Mouse (Mus musculus): ENCODE results near the gene Plcd3.
A peak's percentile ranks its signal among the peaks of the same experiment; 100 is the strongest.

The Plcd3 gene

DNA sequence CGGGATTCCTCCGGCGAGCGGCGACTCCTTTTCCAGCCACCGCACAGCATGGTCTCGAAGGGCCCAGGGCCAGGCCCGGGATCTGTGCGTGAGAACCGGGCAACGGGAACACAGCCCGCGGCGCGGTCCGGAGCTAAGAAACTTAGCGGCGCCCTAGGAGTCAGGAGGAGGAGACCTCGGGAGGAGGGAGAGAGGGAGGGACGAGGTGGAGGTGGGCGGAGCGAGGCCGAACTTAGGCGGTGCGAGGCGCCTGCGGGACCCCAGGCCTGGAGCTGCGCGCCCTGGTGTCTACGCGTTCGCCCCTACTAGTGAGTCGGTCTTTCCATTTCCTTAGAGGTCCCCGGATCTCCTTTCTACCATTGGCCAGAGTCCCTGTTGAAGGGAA is at the start of gene Plcd3, which contains the start of gene Acbd4:
TSS of gene Plcd3 (minus strand) at position 178 of the 385 bp plus-strand sequence.
TSS of gene Acbd4 (plus strand) at position 202 of the 385 bp plus-strand sequence.
- DNase-seq (ENCODE audit: low read depth, low spot score), result no peak

DNA sequence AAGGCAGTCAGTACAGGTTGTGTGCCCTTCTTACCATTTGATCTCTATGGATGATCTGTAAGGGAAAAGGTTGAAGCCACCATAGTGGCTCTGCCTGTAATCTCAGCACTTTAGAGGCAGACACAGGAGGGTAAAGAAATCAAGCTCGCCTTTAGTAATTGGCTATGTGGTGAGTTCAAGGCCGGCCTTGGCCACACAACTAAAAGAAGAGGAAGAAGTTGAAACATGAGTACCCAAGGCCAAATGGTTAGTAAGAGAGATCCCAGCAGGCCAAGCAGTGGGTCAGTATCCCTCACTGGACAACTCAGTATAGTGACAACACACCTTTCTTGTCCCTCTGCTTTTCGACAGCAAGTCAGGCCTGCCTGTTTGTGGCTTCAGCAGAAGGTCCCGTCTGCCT is 48.3 kb upstream of the Plcd3 start:
- no peak for DNase-seq (ENCODE audit: low read depth, low spot score)

DNA sequence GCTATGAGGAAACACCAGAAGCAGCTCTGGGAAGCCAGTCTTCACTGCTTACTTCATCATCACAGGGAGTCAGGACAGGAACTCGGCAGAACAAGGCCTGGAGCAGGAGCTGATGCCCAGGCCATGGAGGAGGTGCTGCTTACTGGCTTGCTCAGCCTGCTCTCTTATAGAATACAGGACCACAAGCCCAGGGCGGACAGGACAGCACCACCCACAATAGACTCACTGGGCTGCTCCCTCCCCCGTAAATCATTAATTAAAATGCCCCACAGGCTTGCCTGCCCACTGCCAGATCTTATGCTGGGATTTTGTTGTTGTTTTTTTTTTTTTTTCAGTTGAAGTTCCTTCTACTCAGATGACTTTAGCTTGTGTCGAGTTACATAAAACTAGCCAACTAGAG is 46.3 kb upstream of the Plcd3 start:
- no peak for DNase-seq (ENCODE audit: low read depth, low spot score)

DNA sequence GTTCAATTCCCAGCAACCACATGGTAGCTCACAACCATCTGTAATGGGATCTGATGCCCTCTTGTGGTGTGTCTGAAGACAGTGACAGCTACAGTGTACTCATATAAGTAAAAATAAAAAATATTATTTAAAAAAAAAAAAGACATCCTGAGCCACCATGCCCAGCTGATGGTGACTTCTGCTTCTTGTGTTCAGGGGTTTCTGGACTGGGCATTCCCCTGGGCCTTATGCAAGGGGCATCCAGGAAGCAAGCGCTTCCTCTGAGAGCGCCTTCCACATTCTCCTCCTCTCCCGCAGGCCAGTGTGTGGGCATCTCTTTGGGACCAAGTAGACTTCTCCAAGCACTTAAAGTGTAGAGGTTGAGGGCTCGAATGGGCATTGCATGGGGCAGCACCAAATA is 44.9 kb upstream of the Plcd3 start:
- no peak for DNase-seq (ENCODE audit: low read depth, low spot score)

DNA sequence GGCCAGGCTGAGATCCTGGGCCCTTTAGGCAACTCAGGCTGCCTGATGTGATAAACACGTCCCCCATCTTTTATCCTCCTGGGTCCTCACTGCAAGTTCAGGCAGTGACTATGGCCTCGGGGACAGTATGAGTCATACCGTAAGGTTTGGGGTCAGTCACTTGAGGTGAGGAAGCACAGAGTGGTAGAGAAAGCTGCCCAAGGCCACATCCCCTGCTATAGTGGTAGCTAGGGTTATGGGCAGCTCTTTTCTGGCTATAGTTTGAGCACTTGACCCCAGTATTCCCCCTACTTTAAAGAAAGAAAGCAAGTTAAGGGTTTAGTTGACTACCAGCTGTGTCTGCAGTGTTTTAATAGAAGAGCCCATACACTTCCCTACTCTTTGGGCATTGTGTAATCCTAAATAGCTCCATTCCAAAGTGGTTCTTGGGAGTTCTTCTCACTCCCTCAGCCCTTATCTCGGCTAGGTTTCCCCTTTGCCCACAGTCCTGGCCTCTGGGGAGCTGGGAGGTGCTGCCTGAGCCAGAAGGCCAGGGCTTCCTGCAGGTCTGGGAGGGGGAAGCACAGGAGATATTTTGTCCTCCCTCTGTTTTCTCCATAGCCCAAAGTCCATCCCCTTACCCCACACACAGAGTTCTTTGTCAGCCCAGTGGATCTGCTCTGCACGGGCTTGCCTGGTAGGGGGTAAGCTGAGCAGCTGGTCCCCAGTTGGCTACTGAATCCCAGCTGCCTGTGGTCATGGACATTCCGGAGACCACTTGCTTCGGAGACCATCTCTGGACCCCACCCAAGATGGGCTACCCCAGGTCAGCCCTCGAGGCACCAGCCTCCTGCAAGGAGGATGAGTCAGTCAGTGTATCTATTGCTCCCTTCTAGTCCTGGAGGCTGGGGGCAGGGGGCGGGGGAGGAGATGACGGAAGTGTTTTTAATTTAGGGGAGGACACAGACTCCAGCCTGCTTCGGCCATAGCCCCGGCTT is 43.1 kb upstream of the Plcd3 start:
- DNase-seq (ENCODE audit: low read depth, low spot score), result no peak

DNA sequence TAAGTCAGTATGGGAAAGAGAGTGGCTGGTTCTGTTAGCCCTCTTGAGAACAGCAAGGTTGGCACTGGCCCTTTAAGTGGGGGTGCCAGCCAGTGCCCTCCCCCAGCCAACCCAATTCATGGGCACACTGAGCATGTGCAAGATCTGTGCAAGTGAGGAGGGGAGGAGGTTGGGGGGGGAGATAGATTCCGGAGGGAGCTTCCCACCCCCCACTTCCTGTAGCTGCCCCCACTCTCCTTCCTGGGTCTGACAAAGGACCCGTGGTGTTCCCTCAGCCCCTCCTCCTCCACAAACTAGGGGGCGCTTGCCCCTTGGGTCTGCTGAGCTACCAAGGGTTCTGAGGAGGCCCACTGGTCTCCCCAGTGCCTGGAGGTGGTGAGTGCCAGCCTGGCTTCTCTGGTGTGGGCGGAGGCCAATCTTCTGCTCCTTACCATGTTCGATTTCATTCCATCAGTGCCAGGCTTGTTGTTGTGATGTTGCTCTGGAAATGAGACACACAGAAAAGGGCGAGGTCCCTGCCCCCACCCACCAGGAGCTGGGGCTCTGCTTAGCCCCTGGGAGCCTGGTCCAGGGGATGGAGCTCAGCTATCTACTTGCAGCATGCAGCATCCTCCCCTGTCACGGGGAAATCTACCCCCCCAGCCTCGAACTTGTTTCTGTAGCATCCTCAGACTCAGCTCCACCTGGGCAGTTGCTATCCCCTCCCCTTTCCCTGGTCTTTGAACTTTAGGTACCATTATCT is 41.2 kb upstream of the Plcd3 start:
- DNase-seq (ENCODE audit: low read depth, low spot score), result peak; percentile 94

DNA sequence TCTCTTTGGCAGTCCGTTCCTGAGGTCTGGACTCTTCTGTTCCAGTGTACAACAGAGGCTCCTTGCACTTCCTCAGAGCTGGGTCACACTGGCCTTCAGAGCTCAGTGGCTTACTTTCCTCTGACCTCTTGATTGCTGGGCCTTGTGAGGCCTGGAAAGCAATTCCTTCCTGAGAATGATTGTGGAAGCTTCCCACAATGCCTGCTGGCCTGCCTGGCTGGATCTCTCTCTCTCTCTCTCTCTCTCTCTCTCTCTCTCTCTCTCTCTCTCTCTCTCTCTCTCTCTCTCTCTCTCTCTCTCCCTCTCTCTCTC is 40.4 kb upstream of the Plcd3 start:
- DNase-seq (ENCODE audit: low read depth, low spot score), result no peak

DNA sequence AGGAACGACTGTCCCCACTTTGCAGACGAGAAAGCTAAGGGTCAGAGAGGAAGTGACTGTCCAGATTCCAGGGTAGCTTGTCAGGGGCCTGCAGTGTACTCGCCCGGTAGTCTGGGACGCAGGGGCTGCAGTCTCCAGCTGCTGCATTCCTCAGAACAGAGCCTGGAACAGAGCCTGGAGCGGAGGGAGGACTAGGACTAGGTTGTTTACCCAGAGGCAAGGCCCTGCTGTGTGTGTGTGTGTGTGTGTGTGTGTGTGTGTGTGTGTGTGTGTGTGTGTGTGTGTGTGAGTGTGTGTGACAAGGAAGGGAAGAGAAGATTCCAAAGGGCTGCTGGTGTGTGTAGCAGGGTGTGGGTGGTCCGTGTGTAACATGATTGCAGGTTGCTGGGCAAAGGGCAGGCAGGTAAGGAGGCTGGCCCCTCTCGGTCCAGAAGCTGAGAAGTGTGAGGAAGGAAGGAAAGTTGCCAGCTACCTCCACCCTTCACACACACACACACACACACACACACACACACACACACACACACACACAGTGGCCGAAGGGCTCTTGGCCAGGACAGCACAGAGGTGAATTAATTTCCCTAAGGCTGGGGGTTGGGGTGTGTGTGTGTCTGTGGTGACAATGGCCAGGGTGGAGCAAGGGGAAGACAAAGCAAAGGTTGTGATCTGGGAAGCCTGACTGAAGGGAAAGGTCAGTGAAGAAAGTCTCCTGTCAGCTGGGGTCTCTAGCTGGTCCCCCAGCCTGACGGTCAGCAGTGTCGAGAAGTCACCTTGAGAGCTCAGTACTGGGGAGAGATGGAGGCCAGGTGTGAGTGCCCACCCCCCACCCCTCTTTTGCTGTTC is 39.9 kb upstream of the Plcd3 start:
- DNase-seq (ENCODE audit: low read depth, low spot score), result no peak

DNA sequence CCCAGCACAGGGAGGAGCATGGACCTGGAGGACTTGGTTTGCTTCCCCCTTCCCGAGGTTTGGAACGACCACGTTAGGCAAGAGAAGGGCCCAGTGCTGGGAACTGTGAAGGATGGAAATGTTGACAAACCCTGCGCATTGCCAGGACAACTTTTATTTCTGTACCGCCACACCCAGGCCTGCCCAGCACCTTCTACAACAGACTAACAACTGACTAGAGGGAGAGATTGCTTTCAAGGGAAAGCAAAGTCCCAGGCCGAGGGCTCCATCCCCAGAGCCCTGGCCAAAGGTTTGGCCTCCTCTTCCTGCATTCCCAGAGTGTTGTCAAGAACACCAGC is 39.3 kb upstream of the Plcd3 start:
- DNase-seq (ENCODE audit: low read depth, low spot score), result no peak

DNA sequence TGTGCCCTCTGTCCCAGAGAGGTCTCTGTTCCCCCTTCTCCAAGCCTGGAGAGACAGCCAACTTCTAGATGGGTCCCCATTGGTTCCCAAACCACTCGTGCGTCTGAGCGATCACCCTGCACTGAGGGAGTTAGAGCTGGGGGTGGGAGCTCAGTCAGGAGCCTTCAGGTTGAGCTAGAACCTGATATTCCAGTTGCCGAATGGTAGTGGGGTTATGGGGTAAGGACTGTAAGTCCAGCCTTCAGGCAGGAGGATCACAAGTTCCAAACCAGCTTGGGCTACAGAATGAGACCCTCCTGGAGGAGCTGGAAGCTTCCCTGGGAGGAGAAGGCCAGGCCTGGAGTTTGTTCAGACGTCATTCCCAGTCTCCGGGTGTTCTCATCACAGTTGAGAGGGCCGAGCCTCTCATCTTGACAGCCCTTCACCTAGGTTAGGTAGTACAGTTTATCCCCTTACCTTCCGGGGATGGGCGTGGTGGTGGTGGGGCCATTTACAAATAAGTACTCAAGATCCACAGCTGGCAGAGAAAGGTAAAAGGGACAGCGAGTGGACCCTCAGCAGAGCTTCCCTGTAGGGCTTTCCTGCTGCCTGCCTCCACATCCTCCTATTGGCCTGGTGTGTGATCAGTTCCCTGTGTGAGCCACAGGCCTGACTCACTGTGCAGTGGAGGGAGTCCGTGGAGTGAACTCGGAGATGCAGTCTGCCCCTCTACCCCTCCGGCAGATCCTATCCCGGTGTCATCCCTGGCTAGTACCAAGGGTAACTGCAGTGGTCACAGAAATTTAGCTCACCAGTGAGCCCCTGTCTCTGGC is 38.7 kb upstream of the Plcd3 start:
- DNase-seq (ENCODE audit: low read depth, low spot score), result no peak

DNA sequence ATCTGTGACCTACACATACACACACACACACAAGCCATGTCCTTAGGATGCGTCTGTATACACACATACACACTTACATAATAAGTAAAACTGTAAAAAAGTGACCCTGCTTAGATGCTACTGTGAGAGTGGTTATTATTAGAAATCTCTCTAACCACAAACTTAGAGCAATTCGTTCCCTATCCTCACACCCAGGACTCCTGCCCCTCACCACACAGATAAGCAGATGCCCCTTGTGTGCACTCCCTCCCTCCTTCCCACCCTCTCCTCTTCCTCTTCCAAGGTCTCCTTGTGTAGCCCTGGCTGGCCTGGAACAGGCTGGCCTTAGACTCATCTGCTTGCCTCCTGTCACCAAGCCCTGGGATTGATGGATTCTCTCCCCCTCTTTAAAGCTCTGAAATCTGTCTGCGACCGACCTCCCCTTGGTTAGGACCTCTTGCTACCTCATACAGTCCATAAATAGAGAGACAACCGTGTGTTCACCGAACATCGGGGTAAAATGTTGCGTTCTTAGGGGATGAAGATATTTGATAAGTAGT is 34.6 kb upstream of the Plcd3 start:
- no peak for DNase-seq (ENCODE audit: low read depth, low spot score)

DNA sequence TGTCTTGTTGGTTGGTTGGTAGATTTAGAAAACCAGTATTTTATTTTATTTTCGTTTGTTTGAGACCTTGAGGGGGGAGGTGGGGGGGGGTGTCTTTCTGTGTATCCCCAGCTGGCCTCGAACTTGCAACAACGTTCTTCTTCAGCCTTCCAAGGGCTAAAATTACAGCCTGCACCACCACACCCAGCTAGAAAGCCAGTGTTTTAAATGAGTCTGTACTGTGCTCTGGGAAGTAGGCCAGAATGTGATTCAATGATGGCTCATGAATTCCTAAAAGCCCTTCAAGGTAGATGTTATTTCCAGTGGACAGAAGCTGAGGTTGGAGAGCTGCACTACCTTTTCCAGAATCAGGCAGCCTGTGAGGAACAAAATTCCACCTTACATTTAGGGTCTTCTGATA is 32.8 kb upstream of the Plcd3 start:
- DNase-seq (ENCODE audit: low read depth, low spot score), result no peak

DNA sequence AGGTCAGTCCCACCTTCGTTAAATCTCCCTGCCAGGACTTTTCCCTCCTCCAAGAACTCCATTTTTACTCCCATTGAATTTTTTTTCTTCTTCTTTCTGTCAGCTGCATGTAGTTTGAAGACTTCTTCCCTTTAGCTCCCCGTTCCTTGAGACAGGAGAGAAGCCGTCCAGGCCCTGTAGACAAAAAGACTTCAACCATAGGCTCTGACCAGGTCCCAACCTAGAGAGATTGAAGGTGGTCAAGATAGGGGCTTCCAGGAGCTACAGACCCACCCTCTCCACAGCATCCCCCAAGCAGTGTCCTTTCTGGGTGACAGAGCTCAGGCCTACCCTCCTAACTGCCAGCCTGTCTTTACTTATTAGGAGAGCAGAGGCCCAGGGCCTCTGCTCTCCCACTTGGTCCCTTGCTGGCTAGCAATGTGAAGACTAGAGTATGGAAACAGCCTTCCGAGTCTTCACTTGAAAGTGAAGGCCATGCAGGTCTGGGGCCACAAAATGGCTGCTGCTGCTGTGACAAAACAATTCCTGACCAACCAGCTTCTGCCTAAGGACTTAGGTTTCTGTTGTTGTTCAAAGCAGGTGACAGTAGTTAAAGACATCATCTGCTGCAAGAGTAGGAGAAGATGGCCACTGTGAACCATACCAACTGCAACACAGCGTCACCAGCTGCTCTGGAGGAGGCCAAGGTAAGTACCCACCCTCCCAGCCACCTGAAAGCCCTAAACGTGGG is 32.2 kb upstream of the Plcd3 start:
- no peak for DNase-seq (ENCODE audit: low read depth, low spot score)

DNA sequence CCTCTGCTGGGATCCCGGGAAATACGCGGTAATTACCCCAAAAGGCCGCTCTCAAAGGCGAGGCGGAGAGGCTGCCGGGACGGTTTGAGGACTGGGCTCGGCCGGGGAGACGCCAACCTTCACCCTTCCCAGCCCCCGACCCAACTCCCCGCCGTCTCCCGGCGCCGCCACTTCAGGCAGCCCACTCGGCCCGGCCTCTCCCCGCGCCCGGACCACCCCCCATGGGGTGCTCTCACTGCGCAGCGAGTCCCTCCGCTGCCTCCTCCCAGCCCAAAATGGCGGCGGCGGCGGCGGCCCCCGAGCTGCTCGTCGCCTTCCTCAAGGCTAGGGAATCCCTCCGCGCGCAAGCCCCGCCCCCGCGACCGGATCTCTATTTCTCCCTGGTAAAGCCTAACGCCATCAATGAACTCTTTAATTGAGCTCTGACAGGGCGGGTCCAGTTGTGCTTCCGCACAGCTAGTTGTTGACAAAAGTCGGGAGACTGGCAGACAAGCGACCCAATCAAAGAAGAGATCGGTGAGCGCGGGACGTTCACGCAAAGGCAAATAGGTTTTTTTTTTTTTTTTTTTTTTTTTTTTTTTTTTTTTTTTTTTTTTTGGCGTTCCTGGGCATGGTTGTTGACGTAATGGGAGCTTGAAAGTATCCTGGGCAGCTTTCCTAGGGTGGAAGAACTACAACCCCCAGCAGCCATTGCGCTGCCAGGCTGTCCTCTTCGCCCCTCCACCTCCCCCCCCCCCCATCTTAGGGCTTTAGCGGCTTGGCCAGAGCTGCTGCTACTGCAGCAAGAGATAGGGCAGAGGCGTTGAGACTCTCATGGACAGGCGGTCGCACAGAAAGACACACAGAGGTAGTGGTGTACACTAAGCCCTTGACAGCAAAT is 31.4 kb upstream of the Plcd3 start:
- peak; percentile 100 for DNase-seq (ENCODE audit: low read depth, low spot score)

DNA sequence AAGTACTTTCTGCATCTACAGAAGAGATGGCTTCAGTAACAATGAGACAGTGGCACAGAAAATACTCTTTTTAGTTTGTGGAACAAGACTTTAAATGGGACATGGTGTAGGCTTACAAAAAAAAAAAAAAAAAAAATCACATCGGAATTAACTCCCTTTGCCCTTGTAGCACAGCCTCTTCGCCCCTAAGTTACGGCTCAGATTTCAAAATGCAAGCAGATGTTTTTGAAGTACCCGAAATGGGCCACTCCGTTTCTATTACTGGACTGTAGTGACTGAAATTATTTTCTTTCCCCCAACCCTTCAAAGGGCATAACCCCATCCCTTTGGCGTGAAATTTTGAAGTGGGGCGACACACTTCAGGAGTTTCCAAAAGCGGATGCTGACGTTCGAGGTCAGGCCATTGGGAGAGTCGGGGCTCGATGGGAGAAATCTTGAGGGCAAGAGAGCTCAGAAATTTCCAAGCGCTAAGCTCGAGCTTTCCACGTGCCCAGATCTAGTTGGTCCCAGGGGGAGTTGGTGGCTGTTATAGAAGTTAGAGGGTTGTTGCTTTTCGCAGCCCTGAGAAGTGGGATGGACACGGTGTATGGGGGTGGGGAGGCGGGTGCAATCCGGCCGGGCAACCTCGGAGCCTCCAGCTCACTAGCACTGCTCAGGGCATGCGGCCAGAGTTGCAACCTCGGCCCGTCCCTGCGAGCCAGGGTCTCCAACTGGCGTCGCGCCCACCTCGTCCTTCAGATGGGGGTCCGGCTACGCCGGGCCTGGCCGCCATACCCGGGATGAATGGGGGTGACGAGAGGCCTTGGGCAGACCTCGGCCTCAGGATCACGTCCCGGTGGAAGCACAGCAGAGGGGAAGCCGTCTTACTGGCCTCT is 30.5 kb upstream of the Plcd3 start, which contains the start of gene Hexim2:
TSS of gene Hexim2 (plus strand) at position 729 of the 875 bp plus-strand sequence.
- no peak for DNase-seq (ENCODE audit: low read depth, low spot score)

DNA sequence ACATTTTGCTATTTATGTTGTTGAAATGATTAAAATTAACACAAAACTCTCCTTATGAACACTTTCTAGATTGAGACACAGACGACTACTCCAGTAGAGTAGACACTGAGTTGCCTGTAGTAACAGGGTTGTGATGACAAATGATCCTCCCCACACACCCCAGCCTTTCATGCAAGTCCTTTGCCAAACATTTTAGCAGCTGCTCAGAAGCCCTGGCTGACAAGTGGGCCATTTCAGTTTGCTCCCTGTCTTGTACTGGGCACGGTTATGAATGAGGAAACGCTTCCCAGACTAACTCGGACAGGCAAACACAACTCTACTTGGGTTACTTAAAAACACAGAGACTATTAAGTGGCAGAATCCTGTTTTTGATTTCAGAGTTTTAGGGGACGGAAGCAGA is 18.9 kb upstream of the Plcd3 start:
- DNase-seq (ENCODE audit: low read depth, low spot score), result no peak

DNA sequence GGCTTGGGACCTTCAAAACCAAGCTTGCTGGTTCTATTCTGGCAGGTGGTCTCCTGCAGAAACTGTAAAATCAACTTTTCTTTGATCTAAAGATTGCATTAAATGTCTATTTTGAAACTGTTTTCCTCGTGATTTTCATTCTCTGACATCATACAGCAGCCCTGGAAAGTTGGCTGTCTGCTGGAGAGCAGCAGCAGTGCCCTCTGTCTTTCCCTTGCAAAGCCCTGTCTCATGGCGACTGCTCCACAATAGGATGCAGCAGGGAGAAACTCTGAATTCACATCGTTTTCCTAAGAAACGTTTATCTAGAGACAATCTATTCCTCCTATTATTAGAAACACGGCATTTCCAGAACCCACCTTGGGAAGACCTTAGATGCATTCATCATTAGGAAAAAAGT is 18.2 kb upstream of the Plcd3 start:
- no peak for DNase-seq (ENCODE audit: low read depth, low spot score)

DNA sequence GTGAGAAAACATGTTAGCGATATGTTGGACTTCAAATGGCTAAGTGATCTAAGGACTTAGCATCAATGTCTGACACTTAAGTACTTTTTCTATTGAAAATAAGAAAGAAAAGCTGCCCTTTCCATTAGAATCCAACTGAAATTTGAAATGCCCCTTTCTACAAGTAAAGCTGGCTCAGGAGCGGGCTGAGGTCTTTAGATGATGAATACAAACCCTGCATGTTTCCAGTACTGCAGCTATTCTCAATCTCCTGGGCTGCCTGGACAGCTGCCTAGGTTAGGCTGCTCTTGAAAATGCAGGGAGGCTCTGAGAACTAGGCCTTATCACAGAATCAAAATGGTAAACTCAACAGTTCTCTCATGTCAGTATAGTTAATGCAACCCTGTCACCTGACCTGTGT is 17.4 kb upstream of the Plcd3 start:
- DNase-seq (ENCODE audit: low read depth, low spot score), result no peak

Measured in telencephalon, adult 2 months (tissue).